Mouse (Mus musculus): ENCODE results near the gene Was. TPM values are rescaled to one million over a fixed set of nuclear protein-coding genes. Genes with fewer than 3 reads are reported as not detected.

The Was gene
- polyA plus RNA-seq, 1 experiment from 2014 or later = 1.0 TPM

- no peaks in the 10 kb centered on the region for H3K4me1 ChIP-seq (ENCODE audit: control insufficient read depth, insufficient read depth, low read length)
- no peak overlapping the region for H3K4me3 ChIP-seq (ENCODE audit: low read depth, low read length)
- H3K4me2 ChIP-seq (ENCODE audit: low read depth, low read length) = no peak overlapping the region
- H3K36me3 ChIP-seq (ENCODE audit: control insufficient read depth, insufficient read depth, low read length) = no peaks in the 10 kb centered on the region
- H3K27me3 ChIP-seq (replicated peaks; ENCODE audit: control insufficient read depth, insufficient read depth, low read length) = no peaks in the 10 kb centered on the region
- no peak overlapping the region for H3K27ac ChIP-seq (replicated peaks; ENCODE audit: low read depth, low read length)
- no peak overlapping the region for H3K9ac ChIP-seq (ENCODE audit: low read depth, low read length)
- WGBS = 82% methylated on average over 1 of the region's 1 CpGs
- DNase-seq (ENCODE audit: low spot score) = no peak
- ATAC-seq (ENCODE audit: low read depth) = no peak
- no peaks in the 10 kb centered on the region for H3K9me3 ChIP-seq (ENCODE audit: control insufficient read depth, low read length)
These were observed 57.3 kb downstream of the Was start for GRCm38 (mm10) chrX:8033009-8033408.

Other genes starting within 250 kb of the Was start
- gene Otud5, start 249.1 kb downstream of the Was start, polyA plus RNA-seq (2014; fragmentation: Nextera tagmentation; extraction: Ambion mirVana) = 31.1 and 32.3 TPM in 2 replicates
- 4.8 and 6.1 TPM in 2 replicates for gene Pim2, start 212.2 kb downstream of the Was start, polyA plus RNA-seq (2014; fragmentation: Nextera tagmentation; extraction: Ambion mirVana)
- 28.6 and 30.0 TPM in 2 replicates for gene Slc35a2, start 206.5 kb downstream of the Was start, polyA plus RNA-seq (2014; fragmentation: Nextera tagmentation; extraction: Ambion mirVana)
- gene Pqbp1, start 191.2 kb downstream of the Was start, polyA plus RNA-seq (2014; fragmentation: Nextera tagmentation; extraction: Ambion mirVana) = 92.3 and 98.1 TPM in 2 replicates
- gene Timm17b, start 191.1 kb downstream of the Was start, polyA plus RNA-seq (2014; fragmentation: Nextera tagmentation; extraction: Ambion mirVana) = 170 and 176 TPM in 2 replicates
- gene Gm10491, start 182.7 kb downstream of the Was start, polyA plus RNA-seq (2014; fragmentation: Nextera tagmentation; extraction: Ambion mirVana) = not detected in 2 replicates
- not detected in 2 replicates for gene Gm10490, start 181.0 kb downstream of the Was start, polyA plus RNA-seq (2014; fragmentation: Nextera tagmentation; extraction: Ambion mirVana)
- gene Pcsk1n, start 170.7 kb downstream of the Was start, polyA plus RNA-seq (2014; fragmentation: Nextera tagmentation; extraction: Ambion mirVana) = 8.6 and 9.3 TPM in 2 replicates
- not detected in 2 replicates for gene Eras, start 161.9 kb downstream of the Was start, polyA plus RNA-seq (2014; fragmentation: Nextera tagmentation; extraction: Ambion mirVana)
- 24.0 and 27.7 TPM in 2 replicates for gene Hdac6, start 142.6 kb downstream of the Was start, polyA plus RNA-seq (2014; fragmentation: Nextera tagmentation; extraction: Ambion mirVana)
- gene Gata1, start 112.4 kb downstream of the Was start, polyA plus RNA-seq (2014; fragmentation: Nextera tagmentation; extraction: Ambion mirVana) = 0.86 and 1.4 TPM in 2 replicates
- gene Glod5, start 72.0 kb downstream of the Was start, polyA plus RNA-seq (2014; fragmentation: Nextera tagmentation; extraction: Ambion mirVana) = not detected in 2 replicates
- 42.5 and 47.6 TPM in 2 replicates for gene Suv39h1, start 15.7 kb downstream of the Was start, polyA plus RNA-seq (2014; fragmentation: Nextera tagmentation; extraction: Ambion mirVana)
- 19.3 and 21.8 TPM in 2 replicates for gene Wdr13, start 42.4 kb upstream of the Was start, polyA plus RNA-seq (2014; fragmentation: Nextera tagmentation; extraction: Ambion mirVana)
- 420 and 489 TPM in 2 replicates for gene Rbm3, start 55.4 kb upstream of the Was start, polyA plus RNA-seq (2014; fragmentation: Nextera tagmentation; extraction: Ambion mirVana)
- 13.0 and 13.3 TPM in 2 replicates for gene Tbc1d25, start 85.7 kb upstream of the Was start, polyA plus RNA-seq (2014; fragmentation: Nextera tagmentation; extraction: Ambion mirVana)
- gene Ebp, start 103.0 kb upstream of the Was start, polyA plus RNA-seq (2014; fragmentation: Nextera tagmentation; extraction: Ambion mirVana) = 31.4 and 31.9 TPM in 2 replicates
- 9.0 and 10.9 TPM in 2 replicates for gene Porcn, start 116.0 kb upstream of the Was start, polyA plus RNA-seq (2014; fragmentation: Nextera tagmentation; extraction: Ambion mirVana)
- gene Ftsj1, start 161.9 kb upstream of the Was start, polyA plus RNA-seq (2014; fragmentation: Nextera tagmentation; extraction: Ambion mirVana) = 40.5 and 42.8 TPM in 2 replicates
- gene Slc38a5, start 180.6 kb upstream of the Was start, polyA plus RNA-seq (2014; fragmentation: Nextera tagmentation; extraction: Ambion mirVana) = 0.56 and 0.89 TPM in 2 replicates
- not detected in 2 replicates for gene Ssxb10, start 236.9 kb upstream of the Was start, polyA plus RNA-seq (2014; fragmentation: Nextera tagmentation; extraction: Ambion mirVana)

Data from embryonic facial prominence, embryonic 14.5 days (tissue).